8 mouse cellular contexts compared by ENCODE assay signal in genomic region chr15:80080711-80081615, GRCm38 (mm10). TPM values are rescaled to one million over a fixed set of nuclear protein-coding genes. Genes with fewer than 3 reads are reported as not detected.
A peak's percentile ranks its signal among the peaks of the same experiment; 100 is the strongest.
DNase-seq lines count a peak whose midpoint lies in the region; ATAC-seq and TF ChIP-seq lines count a peak whose summit lies in the region.

No protein-coding gene starts in this region.

- peak overlapping the region; percentile 68 for H3K4me3 ChIP-seq in forebrain, embryonic 12.5 days (replicated peaks)
- peak overlapping the region; percentile 91 for H3K4me3 ChIP-seq in myocyte

- peak; percentile 39 to 46 for DNase-seq in layer of hippocampus, postnatal 10 days (ENCODE audit: low spot score in 2 of 2)
- DNase-seq in layer of hippocampus, adult 18-20 months (ENCODE audit: low spot score in 2 of 2) = no peak
- peak; percentile 52 for DNase-seq in T-cell, adult 2 months (ENCODE audit: low spot score)
- DNase-seq in kidney, postnatal 25 days = peak; percentile 53 to 66
- no peak for DNase-seq in left cerebral cortex, postnatal 36 days (ENCODE audit: low spot score in 2 of 2)
- no peak for DNase-seq in gastrocnemius, postnatal 4 days (ENCODE audit: low spot score in 2 of 2)

- peaks cover 36% of the 10 kb centered on the region for H3K79me2 ChIP-seq in myocyte (ENCODE audit: control insufficient read depth, insufficient read depth)

- peak overlapping the region; percentile 73 for H3K4me2 ChIP-seq in forebrain, embryonic 12.5 days
- H3K4me2 ChIP-seq in myocyte (ENCODE audit: low read depth) = peak overlapping the region; percentile 97

- H3K9ac ChIP-seq in forebrain, embryonic 12.5 days = peak overlapping the region; percentile 89

- H3K4me1 ChIP-seq in forebrain, embryonic 12.5 days = peaks cover 31% of the 10 kb centered on the region

- H3ac ChIP-seq in myocyte (ENCODE audit: control insufficient read depth, insufficient read length) = peak overlapping the region; percentile 32

- WGBS in forebrain, embryonic 12.5 days = 54% methylated on average over 9 of the region's 9 CpGs

- peak; percentile 40 for TF ChIP-seq POLR2A in myocyte (IDR thresholded peaks at IDR 0.05; ENCODE audit: insufficient read length, low read depth)

- intact Hi-C loops in left cerebral cortex, postnatal 36 days (cut with DNase I) = loop anchor here (5.0 kb wide), 2 partner anchors 249 to 329 kb away; partner anchors contain the start of genes Cbx6 and Npcd

- no peaks in the 10 kb centered on the region for H3K27me3 ChIP-seq in forebrain, embryonic 12.5 days
- H3K27me3 ChIP-seq in myocyte (ENCODE audit: control insufficient read depth, insufficient read depth, insufficient read length) = no peaks in the 10 kb centered on the region

- H3K36me3 ChIP-seq in forebrain, embryonic 12.5 days (replicated peaks) = peaks cover 58% of the 10 kb centered on the region
- H3K36me3 ChIP-seq in myocyte (ENCODE audit: control insufficient read depth, insufficient read depth) = peaks cover 62% of the 10 kb centered on the region

- ATAC-seq in forebrain, embryonic 12.5 days (ENCODE audit: low FRiP score) = no peak

- no peak overlapping the region for H3K27ac ChIP-seq in forebrain, embryonic 12.5 days

- no peaks in the 10 kb centered on the region for H3K9me3 ChIP-seq in forebrain, embryonic 12.5 days

TF ChIP-seq in myocyte, 11 proteins besides CTCF, POLR2A, EP300 and RAD21:
- TF ChIP-seq MAX (IDR thresholded peaks at IDR 0.05; ENCODE audit: low read depth) (no peak), POLR2AphosphoS2 (IDR thresholded peaks at IDR 0.05; ENCODE audit: insufficient read length, low read depth) (peak; percentile 76)

RNA-seq across cellular contexts. Expression of gene Syngr1, which starts 10.2 kb away (rescaled TPM):
- 100 to 1,000 TPM; 362 to 374 TPM for total RNA-seq in layer of hippocampus, postnatal 10 days (2021)
- 100 to 1,000 TPM; 370 to 379 TPM for total RNA-seq in layer of hippocampus, adult 18-20 months (2021)
- polyA plus RNA-seq in forebrain, embryonic 12.5 days (2016; fragmentation: Nextera tagmentation; extraction: Ambion mirVana) = 12.1 and 13.9 TPM in 2 replicates
- 54.7 TPM for polyA plus RNA-seq in myocyte (2012; fragmentation: generic; extraction: Trizol)
- 100 to 1,000 TPM; 424 to 526 TPM for total RNA-seq in left cerebral cortex, postnatal 36 days (2021)
- 1 to 10 TPM; 8.7 to 8.8 TPM for total RNA-seq in gastrocnemius, postnatal 4 days (2021)

RNA-seq across cellular contexts. Expression of gene Rpl3, which starts 10.7 kb away (rescaled TPM):
- 100 to 1,000 TPM; 535 to 605 TPM for total RNA-seq in layer of hippocampus, postnatal 10 days (2021)
- 100 to 1,000 TPM; 600 to 628 TPM for total RNA-seq in layer of hippocampus, adult 18-20 months (2021)
- polyA plus RNA-seq in forebrain, embryonic 12.5 days (2016; fragmentation: Nextera tagmentation; extraction: Ambion mirVana) = 659 and 694 TPM in 2 replicates
- 1,089 TPM for polyA plus RNA-seq in myocyte (2012; fragmentation: generic; extraction: Trizol)
- total RNA-seq in left cerebral cortex, postnatal 36 days (2021) = 100 to 1,000 TPM; 416 to 501 TPM
- total RNA-seq in gastrocnemius, postnatal 4 days (2021) = 100 to 1,000 TPM; 475 to 533 TPM

RNA-seq across cellular contexts. Expression of gene Tab1, which starts 52.0 kb away (rescaled TPM):
- 10 to 100 TPM; 28.2 to 35.0 TPM for total RNA-seq in layer of hippocampus, postnatal 10 days (2021)
- total RNA-seq in layer of hippocampus, adult 18-20 months (2021) = 10 to 100 TPM; 21.2 to 23.4 TPM
- polyA plus RNA-seq in forebrain, embryonic 12.5 days (2016; fragmentation: Nextera tagmentation; extraction: Ambion mirVana) = 40.5 and 44.0 TPM in 2 replicates
- 33.3 TPM for polyA plus RNA-seq in myocyte (2012; fragmentation: generic; extraction: Trizol)
- total RNA-seq in left cerebral cortex, postnatal 36 days (2021) = 10 to 100 TPM; 23.1 to 30.4 TPM
- 10 to 100 TPM; 19.3 to 20.2 TPM for total RNA-seq in gastrocnemius, postnatal 4 days (2021)

Comparison
In these comparisons a context has a peak if more than half of its experiments do, and no peak if none do; other contexts are left out.
1. DNase-seq: peak in layer of hippocampus, postnatal 10 days (2 of 2), T-cell, adult 2 months (single experiment) and kidney, postnatal 25 days (2 of 2); none in layer of hippocampus, adult 18-20 months (0 of 2), left cerebral cortex, postnatal 36 days (0 of 2) and gastrocnemius, postnatal 4 days (0 of 2).
2. RNA of gene Syngr1, which starts 10.2 kb away (total RNA-seq): 424 to 526 TPM in left cerebral cortex, postnatal 36 days, 370 to 379 TPM in layer of hippocampus, adult 18-20 months and 362 to 374 TPM in layer of hippocampus, postnatal 10 days; 8.7 to 8.8 TPM in gastrocnemius, postnatal 4 days; every median in the first group is over 10 times any median in the second.